Mouse (Mus musculus) left cerebral cortex, postnatal 36 days (tissue): Measurements from ENCODE around the gene Uba52. TPM values are rescaled to one million over a fixed set of nuclear protein-coding genes. Genes with fewer than 3 reads are reported as not detected.
"Not testable (repeated sequence)": the region's sequence is repeated elsewhere in the genome, so short reads cannot be mapped to it uniquely, and the experiment has no call there.

Experiments used
- DNase-seq, 2 experiments: peaks; one replicate each; pipeline ENCODE4 v3.0.0; 2021 to 2022; ENCODE audit warnings: low spot score in 2 of 2, mixed read lengths in 1 of 2
- intact Hi-C: fragments of 180-260 bp; cut with DNase I; formaldehyde crosslinking; loops from one replicate; pipeline ENCODE4 v1.15.1; 2025
- total RNA-seq, 2 experiments: library from RNA; stranded (reverse); gene quantifications; 2 replicates each; pipeline ENCODE4 v1.2.3; 2021

Uba52 gene
- total RNA-seq, 2 experiments from 2014 or later = 828 to 997 TPM

- intact Hi-C loops = no loop called here
- DNase-seq = no peak
These were observed 25.1 kb upstream of the Uba52 start for GRCm38 (mm10) chr8:70535701-70536100.

DNA sequence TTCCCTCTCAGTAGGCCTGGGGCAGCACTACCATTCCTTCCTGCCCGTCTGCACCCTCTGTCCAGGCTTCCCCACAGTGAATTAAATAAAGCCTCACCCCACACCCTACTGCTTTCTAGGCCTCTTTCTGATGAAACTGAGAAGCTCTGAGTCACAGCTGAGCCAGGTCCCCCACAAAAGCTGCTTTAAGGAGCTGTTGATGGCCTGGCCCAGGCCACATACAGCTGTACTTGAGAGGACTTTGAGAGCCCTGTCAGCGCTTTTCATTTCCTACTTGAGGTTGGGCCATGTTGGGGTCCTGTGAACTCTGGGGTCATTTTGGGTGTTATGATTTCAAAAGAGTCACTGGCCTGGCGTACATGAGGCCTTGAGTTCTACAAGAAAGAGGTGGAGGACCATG is 24.6 kb upstream of the Uba52 start:
- DNase-seq = no peak
- intact Hi-C loops = no loop called here

- DNase-seq = no peak
- intact Hi-C loops = no loop called here
These were observed 23.7 kb upstream of the Uba52 start for GRCm38 (mm10) chr8:70534281-70534680.

GRCm38 (mm10) chr8:70530314-70530713 is 19.7 kb upstream of the Uba52 start:
- intact Hi-C loops = no loop called here

GRCm38 (mm10) chr8:70529741-70530161 is 19.1 kb upstream of the Uba52 start:
- no peak for DNase-seq
- intact Hi-C loops = no loop called here

More at GRCm38 (mm10) chr8:70530314-70530713, 19.7 kb upstream of the Uba52 start:
- no peak for DNase-seq

- intact Hi-C loops = no loop called here
- DNase-seq = no peak
These were observed 18.7 kb upstream of the Uba52 start for GRCm38 (mm10) chr8:70529299-70529698.

DNA sequence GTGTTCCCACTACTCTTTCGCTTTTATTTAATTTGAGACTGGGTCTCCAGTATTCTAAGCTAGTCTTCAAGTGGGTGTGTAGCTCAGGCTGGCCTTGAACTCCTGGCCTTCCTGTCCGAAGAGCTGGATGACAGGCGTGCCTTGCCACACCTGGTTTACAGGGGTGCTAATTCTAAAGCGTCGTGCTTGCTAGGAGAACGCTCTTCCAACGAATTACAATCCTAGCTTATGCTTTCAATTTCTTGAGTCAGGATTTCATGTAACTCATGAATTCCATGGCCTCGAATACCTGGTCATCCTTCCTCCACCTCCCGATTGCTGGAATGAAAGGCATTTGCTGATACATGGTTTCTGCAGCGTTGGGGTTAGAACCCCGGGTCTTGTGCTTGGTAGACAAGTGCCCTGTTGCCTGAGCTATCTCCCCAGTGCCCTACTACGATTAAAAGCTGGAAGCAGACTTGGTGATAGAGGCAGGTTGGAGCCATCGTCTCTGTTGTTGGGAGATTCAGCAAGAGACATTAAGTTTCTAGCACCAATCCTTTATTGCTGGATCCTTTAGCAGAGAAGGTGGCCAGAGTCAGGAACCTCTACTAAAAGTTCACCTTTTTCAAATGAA is 17.7 kb upstream of the Uba52 start:
- intact Hi-C loops = no loop called here
- DNase-seq = no peak

- intact Hi-C loops = no loop called here
- peak; percentile 99 for DNase-seq
These were observed 17.0 kb upstream of the Uba52 start, which contains the start of the genes Fkbp8 and Kxd1 for GRCm38 (mm10) chr8:70527512-70528181. TSS of gene Fkbp8 (plus strand) at chr8:70527724. TSS of gene Kxd1 (minus strand) at chr8:70527956.

- intact Hi-C loops = no loop called here
- DNase-seq = no peak
These were observed 16.5 kb upstream of the Uba52 start for GRCm38 (mm10) chr8:70527111-70527511.

- intact Hi-C loops = no loop called here
- DNase-seq = peak; percentile 95 to 97
These were observed 12.2 kb upstream of the Uba52 start for GRCm38 (mm10) chr8:70522592-70523403.

- intact Hi-C loops = no loop called here
- no peak for DNase-seq
These were observed 9.0 kb upstream of the Uba52 start for GRCm38 (mm10) chr8:70519606-70520005.

DNA sequence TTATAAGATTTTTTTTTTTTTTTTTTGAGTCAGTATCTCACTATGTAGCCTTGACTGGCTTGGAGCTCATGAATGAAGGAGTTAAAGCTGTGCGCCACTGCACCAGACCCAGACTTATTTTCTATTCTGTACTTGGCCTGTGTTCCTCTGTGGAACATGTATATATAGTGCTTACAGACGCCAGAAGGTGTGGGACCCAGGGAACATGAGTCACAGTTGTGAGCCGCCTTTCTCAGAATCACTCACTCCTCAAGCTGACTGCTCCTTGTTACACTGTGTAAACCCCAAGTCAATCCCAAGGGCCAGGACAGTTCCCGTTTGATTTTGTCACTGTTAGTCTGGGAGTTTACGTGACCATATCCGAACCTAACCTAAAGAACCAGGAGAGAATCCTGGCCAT is 8.4 kb upstream of the Uba52 start:
- intact Hi-C loops = no loop called here
- no peak for DNase-seq

DNA sequence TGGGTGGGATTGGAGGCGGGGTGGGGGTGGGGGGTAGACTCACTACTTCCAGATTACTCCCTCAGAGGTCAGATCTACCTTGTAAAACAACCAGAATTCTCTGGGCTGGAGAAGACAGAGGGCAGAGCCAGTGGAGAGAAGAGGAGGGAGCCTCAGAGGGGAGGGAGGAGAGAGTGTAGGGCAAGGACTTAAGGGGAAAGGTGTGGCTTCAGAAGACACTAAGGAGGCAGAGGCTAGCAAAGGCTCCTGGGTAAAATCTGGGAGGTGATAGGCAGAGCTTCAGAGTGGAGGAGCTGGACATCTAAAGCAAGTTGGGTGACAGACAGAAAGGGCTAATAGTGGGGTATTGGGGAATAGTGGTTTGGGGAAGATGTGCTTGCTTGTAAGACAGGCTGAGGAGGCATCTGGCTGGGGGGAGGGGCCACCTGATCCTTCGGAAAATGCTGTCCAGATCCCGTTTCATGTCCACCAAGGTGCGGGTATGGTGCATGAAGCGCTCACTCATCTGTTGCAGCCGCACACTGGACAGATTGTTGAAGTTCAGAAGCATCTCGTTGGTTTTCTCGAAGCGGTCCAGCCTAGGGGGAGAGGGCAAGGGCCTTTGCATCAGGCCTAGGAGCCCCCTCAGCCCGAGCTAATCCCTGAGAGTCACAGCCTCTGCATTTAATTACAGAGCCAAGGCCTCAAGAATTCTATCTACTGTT is 7.5 kb upstream of the Uba52 start:
- intact Hi-C loops = no loop called here
- DNase-seq = no peak

DNA sequence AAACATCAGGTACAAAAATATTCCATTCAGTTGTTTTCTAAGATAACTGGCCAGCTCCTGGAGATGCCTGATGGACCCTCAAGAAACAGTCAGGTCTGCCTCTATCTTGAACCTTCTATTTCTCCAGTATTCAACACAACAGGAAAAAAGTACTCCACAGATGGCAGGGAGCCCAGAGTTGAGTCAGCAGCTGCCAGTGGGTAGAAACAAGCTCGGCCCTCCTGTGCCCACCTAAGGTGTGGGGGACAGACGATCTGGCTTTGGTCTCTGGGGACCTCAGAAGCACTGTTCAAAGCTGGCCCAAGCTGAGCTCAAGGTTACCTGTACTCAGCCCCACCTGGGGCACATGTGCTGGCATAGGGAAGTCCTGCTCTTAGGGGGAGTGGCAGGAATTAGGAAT is 2.8 kb upstream of the Uba52 start:
- intact Hi-C loops = no loop called here
- DNase-seq = peak in 1 of 2 experiments; percentile 70

DNA sequence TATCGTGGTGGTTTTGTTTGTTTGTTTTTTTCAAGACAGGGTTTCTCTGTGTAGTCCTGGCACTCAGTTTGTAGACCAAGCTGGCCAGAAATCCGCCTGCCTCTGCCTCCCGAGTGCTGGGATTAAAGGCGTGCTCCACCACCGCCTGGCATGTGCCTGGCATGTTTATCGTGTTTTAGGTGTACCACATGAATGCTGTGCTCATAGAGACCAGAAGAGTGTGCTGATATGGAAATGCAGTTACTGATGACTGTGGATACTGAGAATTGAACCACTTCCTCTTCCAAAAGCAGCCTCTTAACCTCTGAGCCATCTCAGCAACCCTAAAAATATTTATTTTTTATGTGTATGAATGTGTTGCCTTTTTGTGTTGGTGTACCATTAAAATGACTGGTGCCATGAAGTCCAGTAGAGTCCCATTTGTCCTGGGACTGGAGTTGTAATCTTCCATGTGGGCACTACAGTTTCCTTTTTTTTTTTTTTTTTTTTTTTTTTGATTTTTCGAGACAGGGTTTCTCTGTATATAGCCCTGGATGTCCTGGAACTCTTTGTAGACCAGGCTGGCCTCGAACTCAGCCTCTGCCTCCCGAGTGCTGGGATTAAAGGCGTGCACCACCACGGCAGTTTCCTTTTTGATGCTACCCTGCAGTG is 1.8 kb upstream of the Uba52 start:
- intact Hi-C loops = no loop called here
- no peak for DNase-seq

GRCm38 (mm10) chr8:70511770-70512169 is 1.2 kb upstream of the Uba52 start:
- intact Hi-C loops = no loop called here
- DNase-seq = no peak

DNA sequence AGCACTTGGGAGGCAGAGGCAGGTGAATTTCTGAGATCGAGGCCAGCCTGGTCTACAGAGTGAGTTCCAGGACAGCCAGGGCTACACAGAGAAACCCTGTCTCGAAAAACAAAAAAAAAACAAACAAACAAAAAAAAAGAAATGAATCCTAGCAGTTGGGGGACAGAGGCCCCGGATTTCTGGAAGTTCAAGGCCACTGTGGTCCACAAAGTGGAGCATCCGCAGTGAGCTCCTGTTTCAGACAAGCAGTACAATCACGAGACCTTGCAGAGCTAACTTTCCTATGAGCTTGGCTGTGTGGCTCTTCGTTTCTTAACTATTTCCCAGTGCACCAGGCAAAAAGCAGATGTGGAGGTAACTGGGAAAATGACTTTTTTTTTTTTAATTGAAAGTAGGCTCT is 573 bp upstream of the Uba52 start:
- intact Hi-C loops, DNase-seq: not testable (repeated sequence)

DNA sequence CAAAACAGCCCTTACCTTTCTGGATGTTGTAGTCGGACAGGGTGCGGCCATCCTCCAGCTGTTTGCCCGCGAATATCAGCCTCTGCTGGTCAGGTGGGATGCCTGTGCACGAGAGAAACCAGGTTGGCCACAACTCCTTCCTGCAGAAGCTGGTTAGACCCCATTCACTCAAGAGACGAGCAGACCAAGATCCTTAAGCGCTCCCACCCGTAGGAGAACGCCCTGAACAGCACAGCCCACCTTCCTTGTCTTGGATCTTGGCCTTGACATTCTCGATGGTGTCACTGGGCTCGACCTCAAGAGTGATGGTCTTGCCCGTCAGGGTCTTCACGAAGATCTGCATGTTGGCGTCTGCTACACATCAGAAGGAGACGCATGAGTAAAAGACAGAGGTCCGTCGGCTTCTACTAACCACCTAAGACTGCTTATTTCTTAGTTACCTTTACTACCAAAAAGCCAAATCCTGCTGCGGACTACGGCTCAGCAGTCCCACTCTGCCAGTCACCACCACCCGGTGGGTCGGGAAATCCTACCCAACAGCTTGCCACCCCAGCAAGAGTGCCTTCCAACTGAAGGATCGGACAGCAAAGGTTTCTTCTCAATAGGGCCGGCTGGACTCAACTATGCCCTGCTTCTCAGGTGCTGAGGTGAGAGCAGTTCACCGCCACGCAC is 1.2 kb downstream of the Uba52 start:
- DNase-seq = no peak
- intact Hi-C loops = loop anchor here (5.0 kb wide), 2 partner anchors 157 to 177 kb away; partner anchors contain the start of gene Upf1

- no peak for DNase-seq
- intact Hi-C loops = loop anchor here (5.0 kb wide), 2 partner anchors 155 to 175 kb away; partner anchors contain the start of gene Upf1
These were observed 3.6 kb downstream of the Uba52 start for GRCm38 (mm10) chr8:70507027-70507393.
